Mouse (Mus musculus) hematopoietic stem cell, adult 5-6 weeks (primary cell): ENCODE results near the gene Tgfbr2. TPM values are rescaled to one million over a fixed set of nuclear protein-coding genes. Genes with fewer than 3 reads are reported as not detected.

Experiments
- ATAC-seq, 2 experiments: fragments of 125-278 bp in 1 of 2; replicated peaks in 1 of 2; 2 replicates each; pipeline ENCODE4 v1.8.0; 2016 to 2017; ENCODE audit warnings: inconsistent platforms in 2 of 2, mild to moderate bottlenecking in 2 of 2, moderate number of reproducible peaks in 2 of 2, low read depth in 1 of 2, moderate TSS enrichment in 1 of 2; ENCODE audit not compliant: low FRiP score in 2 of 2, poor library complexity in 2 of 2, severe bottlenecking in 2 of 2, insufficient read depth in 1 of 2, low TSS enrichment in 1 of 2
- total RNA-seq: library from RNA; stranded (forward); fragments of 172-1452, 232-1000 nt; gene quantifications from 2 replicates; pipeline ENCODE4 v1.2.3, GENCODE M21; 2017

Tgfbr2 gene
- total RNA-seq, 1 experiment from 2014 or later = 26.2 TPM

GRCm38 (mm10) chr9:116173473-116174170 is 1.5 kb downstream of the Tgfbr2 start:
- no peak for ATAC-seq

- ATAC-seq = no peak
Measured at GRCm38 (mm10) chr9:116173059-116173458, 2.1 kb downstream of the Tgfbr2 start.

GRCm38 (mm10) chr9:116169067-116169466 is 6.1 kb downstream of the Tgfbr2 start:
- ATAC-seq = 0 out of 4 replicates have a peak, but pooled peaks of 1 of the 2 experiments have one; percentile 29

GRCm38 (mm10) chr9:116167304-116167880 is 7.8 kb downstream of the Tgfbr2 start:
- no peak for ATAC-seq

- ATAC-seq = no peak
Measured at GRCm38 (mm10) chr9:116166363-116166762, 8.8 kb downstream of the Tgfbr2 start.

GRCm38 (mm10) chr9:116163883-116164282 is 11.3 kb downstream of the Tgfbr2 start:
- ATAC-seq = no peak

- ATAC-seq = no peak
Measured at GRCm38 (mm10) chr9:116162866-116163374, 12.2 kb downstream of the Tgfbr2 start.

- ATAC-seq = peak; percentile 81 to 86
Measured at GRCm38 (mm10) chr9:116160860-116161259, 14.3 kb downstream of the Tgfbr2 start.

- ATAC-seq = peak; percentile 34 to 41; a peak in 3 of 4 replicates
Measured at GRCm38 (mm10) chr9:116160067-116160466, 15.1 kb downstream of the Tgfbr2 start.

GRCm38 (mm10) chr9:116156501-116156900 is 18.7 kb downstream of the Tgfbr2 start:
- no peak for ATAC-seq

- ATAC-seq = 0 out of 4 replicates have a peak, but pooled peaks of 1 of the 2 experiments have one; percentile 7
Measured at GRCm38 (mm10) chr9:116152878-116153277, 22.3 kb downstream of the Tgfbr2 start.

GRCm38 (mm10) chr9:116150725-116151396 is 24.3 kb downstream of the Tgfbr2 start:
- ATAC-seq = no peak

GRCm38 (mm10) chr9:116148809-116149208 is 26.4 kb downstream of the Tgfbr2 start:
- no peak for ATAC-seq

GRCm38 (mm10) chr9:116146235-116146634 is 28.9 kb downstream of the Tgfbr2 start:
- ATAC-seq = no peak

GRCm38 (mm10) chr9:116145231-116145641 is 29.9 kb downstream of the Tgfbr2 start:
- peak; percentile 77 to 87 for ATAC-seq

GRCm38 (mm10) chr9:116140422-116140821 is 34.7 kb downstream of the Tgfbr2 start:
- no peak for ATAC-seq

- no peak for ATAC-seq
Measured at GRCm38 (mm10) chr9:116139549-116139948, 35.6 kb downstream of the Tgfbr2 start.

GRCm38 (mm10) chr9:116138595-116139134 is 36.5 kb downstream of the Tgfbr2 start:
- ATAC-seq = peak; percentile 28 to 36; a peak in 3 of 4 replicates
